Mouse (Mus musculus): ENCODE measurements around the gene Fbrsl1. TPM values are rescaled to one million over a fixed set of nuclear protein-coding genes. Genes with fewer than 3 reads are reported as not detected.

The Fbrsl1 gene
- total RNA-seq, 1 experiment = 44.4 TPM

DNA sequence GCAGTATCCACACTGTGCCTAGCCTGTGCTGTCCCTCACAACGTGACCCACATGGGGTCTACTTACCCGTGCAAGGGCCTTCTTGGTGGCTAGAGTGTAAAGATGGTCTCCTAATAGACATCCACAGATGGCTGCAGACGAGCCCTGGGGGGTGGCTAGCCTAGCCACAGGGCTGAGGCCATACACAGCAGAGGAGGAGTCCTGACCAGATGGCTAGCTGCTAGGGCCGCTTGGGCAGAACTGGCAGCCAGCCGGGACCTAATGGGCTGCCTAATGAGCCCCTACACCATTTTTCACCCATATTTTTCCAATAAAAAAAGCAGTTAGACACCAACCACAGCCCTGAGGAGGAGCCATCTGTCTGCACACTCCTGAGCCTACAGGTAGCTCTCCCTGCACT lies 55.6 kb downstream of the Fbrsl1 start:
- in situ Hi-C loops (cut with MboI; ENCODE audit: low sequenced_read_pairs in 2 of 2, unreplicated experiment in 2 of 2) = no loop called here
- Histone ChIP-seq H3K4me3 (ENCODE audit: insufficient read depth in 1 of 2, low read depth in 1 of 2, low read length in 2 of 2, poor library complexity in 1 of 2, severe bottlenecking in 1 of 2) (no peak overlapping the region), H3K27ac (ENCODE audit: insufficient read depth, low read depth, low read length, poor library complexity, severe bottlenecking) (no peak overlapping the region), H3K36me3 (ENCODE audit: control insufficient read depth, insufficient read depth, low read length, poor library complexity, severe bottlenecking) (no peaks in the 10 kb centered on the region), H3K9ac (ENCODE audit: insufficient read depth, low read depth, low read length, poor library complexity, severe bottlenecking) (no peak overlapping the region), H3K9me3 (ENCODE audit: control insufficient read depth, insufficient read depth, low read depth, low read length) (no peaks in the 10 kb centered on the region), H3K4me1 (ENCODE audit: control insufficient read depth in 2 of 2, insufficient read depth in 2 of 2, low read length in 2 of 2, poor library complexity in 1 of 2) (no peaks in the 10 kb centered on the region)
- TF ChIP-seq CHD2 (IDR thresholded peaks at IDR 0.05; ENCODE audit: low read depth, low read length) = no peak
- no peak for TF ChIP-seq HCFC1 (IDR thresholded peaks at IDR 0.05; ENCODE audit: borderline replicate concordance, insufficient read depth, low read length)
- TF ChIP-seq ZNF384 (IDR thresholded peaks at IDR 0.05; ENCODE audit: low read depth, low read length) = no peak
- TF ChIP-seq ZC3H11A (IDR thresholded peaks at IDR 0.05; ENCODE audit: borderline replicate concordance, low read depth, low read length) = no peak
- no peak for TF ChIP-seq MAFK (IDR thresholded peaks at IDR 0.05; ENCODE audit: insufficient read depth, low read depth, low read length)
- no peak for DNase-seq (ENCODE audit: low read depth, low spot score)

DNA sequence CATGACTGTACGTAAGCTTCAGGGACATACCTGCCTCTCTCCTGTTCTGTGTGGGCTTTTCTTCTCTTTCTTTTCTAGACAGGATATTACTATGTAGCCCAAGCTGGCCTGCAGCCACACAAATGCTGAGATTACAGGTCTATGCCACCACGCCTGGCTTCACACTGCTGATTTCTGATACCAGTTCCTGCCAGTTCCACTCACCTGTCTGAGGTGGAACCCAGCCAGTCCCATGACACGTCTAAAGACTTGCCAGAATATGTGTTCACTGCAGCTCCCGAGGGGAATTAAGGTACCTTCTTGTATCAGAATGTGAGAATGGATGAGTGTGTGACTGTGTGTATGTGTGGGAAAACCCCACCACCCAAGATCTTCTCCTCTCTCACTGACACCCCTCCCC lies 57.7 kb downstream of the Fbrsl1 start:
- DNase-seq (ENCODE audit: low read depth, low spot score) = no peak
- Histone ChIP-seq H3K27ac (ENCODE audit: insufficient read depth, low read depth, low read length, poor library complexity, severe bottlenecking) (no peak overlapping the region), H3K36me3 (ENCODE audit: control insufficient read depth, insufficient read depth, low read length, poor library complexity, severe bottlenecking) (no peaks in the 10 kb centered on the region), H3K4me1 (ENCODE audit: control insufficient read depth in 2 of 2, insufficient read depth in 2 of 2, low read length in 2 of 2, poor library complexity in 1 of 2) (peaks cover 0 to 2% of the 10 kb centered on the region in 2 experiments; a peak in 1 of 4 replicates), H3K9me3 (ENCODE audit: control insufficient read depth, insufficient read depth, low read depth, low read length) (no peaks in the 10 kb centered on the region), H3K9ac (ENCODE audit: insufficient read depth, low read depth, low read length, poor library complexity, severe bottlenecking) (no peak overlapping the region), H3K4me3 (ENCODE audit: insufficient read depth in 1 of 2, low read depth in 1 of 2, low read length in 2 of 2, poor library complexity in 1 of 2, severe bottlenecking in 1 of 2) (no peak overlapping the region)
- TF ChIP-seq MAFK (IDR thresholded peaks at IDR 0.05; ENCODE audit: insufficient read depth, low read depth, low read length) = no peak
- no peak for TF ChIP-seq CHD2 (IDR thresholded peaks at IDR 0.05; ENCODE audit: low read depth, low read length)
- no peak for TF ChIP-seq ZC3H11A (IDR thresholded peaks at IDR 0.05; ENCODE audit: borderline replicate concordance, low read depth, low read length)
- TF ChIP-seq ZNF384 (IDR thresholded peaks at IDR 0.05; ENCODE audit: low read depth, low read length) = no peak
- no peak for TF ChIP-seq HCFC1 (IDR thresholded peaks at IDR 0.05; ENCODE audit: borderline replicate concordance, insufficient read depth, low read length)
- in situ Hi-C loops (cut with MboI; ENCODE audit: low sequenced_read_pairs in 2 of 2, unreplicated experiment in 2 of 2) = no loop called here

DNA sequence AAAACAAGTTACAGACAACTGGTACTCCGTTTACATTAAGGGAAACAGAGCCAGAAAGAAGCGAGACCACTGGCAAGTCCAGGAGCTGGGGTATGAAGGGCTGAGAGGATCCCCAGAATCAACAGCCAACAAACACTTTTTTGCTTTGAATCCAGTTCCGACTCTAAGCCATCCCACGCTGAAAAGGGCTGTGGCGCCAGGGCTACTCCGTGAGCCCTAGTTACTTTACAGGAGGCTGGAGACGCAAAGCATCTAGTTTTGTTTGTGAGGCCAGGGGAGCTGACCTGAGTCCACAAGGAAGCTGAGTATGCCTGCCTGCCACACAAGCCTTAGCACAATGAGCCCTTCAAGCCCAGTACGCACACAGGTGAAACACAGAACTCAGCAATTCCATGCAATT lies 61.0 kb downstream of the Fbrsl1 start:
- peak overlapping the region; percentile 30; the same call in 1 of the 2 replicates for H3K9ac ChIP-seq (ENCODE audit: insufficient read depth, low read depth, low read length, poor library complexity, severe bottlenecking)
- no peak for DNase-seq (ENCODE audit: low read depth, low spot score)
- peaks cover 0 to 7% of the 10 kb centered on the region in 2 experiments; a peak in 1 of 4 replicates for H3K4me1 ChIP-seq (ENCODE audit: control insufficient read depth in 2 of 2, insufficient read depth in 2 of 2, low read length in 2 of 2, poor library complexity in 1 of 2)
- peak overlapping the region; percentile 73 to 82 for H3K4me3 ChIP-seq (ENCODE audit: insufficient read depth in 1 of 2, low read depth in 1 of 2, low read length in 2 of 2, poor library complexity in 1 of 2, severe bottlenecking in 1 of 2)
- H3K9me3 ChIP-seq (ENCODE audit: control insufficient read depth, insufficient read depth, low read depth, low read length) = no peaks in the 10 kb centered on the region
- H3K36me3 ChIP-seq (ENCODE audit: control insufficient read depth, insufficient read depth, low read length, poor library complexity, severe bottlenecking) = no peaks in the 10 kb centered on the region; the same call in 1 of the 2 replicates
- in situ Hi-C loops (cut with MboI; ENCODE audit: low sequenced_read_pairs in 2 of 2, unreplicated experiment in 2 of 2) = no loop called here
- H3K27ac ChIP-seq (ENCODE audit: insufficient read depth, low read depth, low read length, poor library complexity, severe bottlenecking) = no peak overlapping the region
- TF ChIP-seq MAFK (IDR thresholded peaks at IDR 0.05; ENCODE audit: insufficient read depth, low read depth, low read length) = no peak
- TF ChIP-seq ZC3H11A (IDR thresholded peaks at IDR 0.05; ENCODE audit: borderline replicate concordance, low read depth, low read length) = no peak
- TF ChIP-seq HCFC1 (IDR thresholded peaks at IDR 0.05; ENCODE audit: borderline replicate concordance, insufficient read depth, low read length) = no peak
- TF ChIP-seq ZNF384 (IDR thresholded peaks at IDR 0.05; ENCODE audit: low read depth, low read length) = no peak
- no peak for TF ChIP-seq CHD2 (IDR thresholded peaks at IDR 0.05; ENCODE audit: low read depth, low read length)

DNA sequence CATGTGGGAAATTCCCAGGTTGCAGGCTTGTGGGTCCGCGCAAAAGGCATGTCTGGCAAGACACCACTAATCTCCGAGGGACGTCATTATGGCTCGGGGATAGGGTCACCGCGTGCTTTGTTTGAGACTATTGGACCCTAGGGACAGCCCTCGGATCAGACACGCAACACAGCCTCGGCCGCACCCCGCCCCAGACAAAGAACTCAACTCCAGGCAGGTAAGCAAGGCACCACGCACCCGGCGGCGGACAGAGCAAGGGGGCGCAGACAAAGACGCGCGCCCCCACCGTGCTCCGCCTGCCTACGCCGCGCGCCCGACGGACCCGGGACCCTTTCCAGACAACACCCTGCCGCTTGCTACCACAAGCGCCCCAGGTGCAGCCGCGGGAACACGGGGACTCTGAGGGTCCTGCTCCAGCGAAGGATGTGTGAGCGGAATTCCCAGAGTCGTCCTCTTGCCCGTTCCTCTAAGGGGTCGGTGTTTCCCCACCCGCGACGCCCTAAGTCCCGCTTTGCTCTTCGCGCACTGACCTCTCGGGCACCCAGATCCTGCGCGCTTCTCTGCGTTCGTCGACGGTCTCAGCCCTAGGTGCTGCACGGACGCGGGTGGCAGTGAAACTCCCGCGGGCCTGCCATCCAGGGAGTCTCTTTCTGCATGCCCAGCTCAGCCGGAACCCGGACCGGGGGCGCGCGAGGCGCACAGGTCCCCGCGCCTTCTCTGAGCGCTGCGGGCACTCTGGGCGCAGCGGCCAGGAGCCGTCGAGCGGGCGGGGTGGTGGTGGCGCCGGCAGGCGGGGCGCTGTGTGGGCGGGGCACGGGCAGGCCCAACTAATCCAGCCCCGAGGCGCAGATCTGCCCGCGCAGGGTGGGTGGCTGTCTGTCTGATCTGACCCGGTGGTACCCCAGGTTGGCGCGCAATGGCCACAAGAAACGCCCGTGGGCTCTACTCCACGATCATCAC lies 61.7 kb downstream of the Fbrsl1 start:
- H3K27ac ChIP-seq (ENCODE audit: insufficient read depth, low read depth, low read length, poor library complexity, severe bottlenecking) = no peak overlapping the region
- H3K4me1 ChIP-seq (ENCODE audit: control insufficient read depth in 2 of 2, insufficient read depth in 2 of 2, low read length in 2 of 2, poor library complexity in 1 of 2) = peaks cover 0 to 7% of the 10 kb centered on the region in 2 experiments; a peak in 1 of 4 replicates
- H3K9me3 ChIP-seq (ENCODE audit: control insufficient read depth, insufficient read depth, low read depth, low read length) = no peaks in the 10 kb centered on the region
- in situ Hi-C loops (cut with MboI; ENCODE audit: low sequenced_read_pairs in 2 of 2, unreplicated experiment in 2 of 2) = no loop called here
- DNase-seq (ENCODE audit: low read depth, low spot score) = peak; percentile 36
- H3K36me3 ChIP-seq (ENCODE audit: control insufficient read depth, insufficient read depth, low read length, poor library complexity, severe bottlenecking) = no peaks in the 10 kb centered on the region; the same call in 1 of the 2 replicates
- H3K9ac ChIP-seq (ENCODE audit: insufficient read depth, low read depth, low read length, poor library complexity, severe bottlenecking) = peak overlapping the region; percentile 50
- peak overlapping the region; percentile 73 to 82 for H3K4me3 ChIP-seq (ENCODE audit: insufficient read depth in 1 of 2, low read depth in 1 of 2, low read length in 2 of 2, poor library complexity in 1 of 2, severe bottlenecking in 1 of 2)
- TF ChIP-seq ZC3H11A (IDR thresholded peaks at IDR 0.05; ENCODE audit: borderline replicate concordance, low read depth, low read length) (no peak), HCFC1 (IDR thresholded peaks at IDR 0.05; ENCODE audit: borderline replicate concordance, insufficient read depth, low read length) (peak; percentile 19; the same call in 1 of the 2 replicates)
